Mouse (Mus musculus): ENCODE results near the gene Clec18a. TPM values are rescaled to one million over a fixed set of nuclear protein-coding genes. Genes with fewer than 3 reads are reported as not detected.

Gene Clec18a
- total and polyA plus RNA-seq, 3 experiments: not detected

- H3K27ac ChIP-seq (ENCODE audit: control insufficient read depth, low read depth, low read length): no peak overlapping the region
- DNase-seq (ENCODE audit: low read depth, low spot score): peak; percentile 45
These were observed 43.5 kb downstream of the Clec18a start for GRCm38 (mm10) chr8:111048694-111049093.

DNA sequence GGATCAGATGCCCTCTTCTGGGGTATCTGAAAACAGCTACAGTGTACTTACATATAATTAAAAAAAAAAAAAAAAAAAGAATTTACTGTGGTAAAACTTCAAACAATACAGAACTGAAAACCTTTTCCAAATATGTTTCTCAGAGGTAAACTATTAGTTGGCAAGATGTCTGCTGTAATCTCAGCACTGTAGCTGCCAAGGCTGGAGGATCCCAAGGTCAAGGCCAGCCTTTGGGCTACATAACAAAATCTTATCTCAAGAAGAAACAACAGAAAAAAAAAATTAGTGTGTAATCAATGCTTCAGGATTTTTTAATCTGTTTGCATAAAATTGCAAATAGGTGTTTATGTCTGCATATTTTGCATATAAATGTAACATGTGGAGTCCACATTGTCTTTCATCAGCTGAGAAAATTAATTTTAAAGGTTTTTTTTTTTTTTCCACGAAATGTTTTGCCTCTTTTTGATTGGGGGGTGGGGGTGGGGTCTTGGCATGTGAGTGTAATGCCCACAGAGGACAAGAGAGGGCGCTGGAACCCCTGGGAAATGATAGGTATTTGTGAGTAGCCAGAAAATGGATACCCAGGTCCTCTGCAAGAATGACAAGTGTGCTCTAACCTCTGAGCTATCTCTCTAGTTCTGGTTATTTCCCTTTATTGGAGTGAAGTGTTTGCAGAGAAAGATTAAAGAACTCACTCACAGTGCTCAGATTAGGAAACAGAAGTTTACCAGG is 48.1 kb downstream of the Clec18a start:
- Histone ChIP-seq H3K4me1 (ENCODE audit: control insufficient read depth in 1 of 2, insufficient read depth in 2 of 2, low read length in 2 of 2) (no peaks in the 10 kb centered on the region), H3K27ac (ENCODE audit: control insufficient read depth, low read depth, low read length) (no peak overlapping the region), H3K36me3 (ENCODE audit: control insufficient read depth in 1 of 2, insufficient read depth in 2 of 2, low read length in 2 of 2) (peaks cover 0 to 78% of the 10 kb centered on the region in 2 experiments; a peak in 3 of 4 replicates), H3K9ac (ENCODE audit: control insufficient read depth, low read depth, low read length, poor library complexity, severe bottlenecking) (no peak overlapping the region), H3K9me3 (replicated peaks; ENCODE audit: insufficient read depth, low read length) (no peaks in the 10 kb centered on the region), H3K27me3 (ENCODE audit: control insufficient read depth in 1 of 2, insufficient read depth in 2 of 2, low read length in 2 of 2) (no peaks in the 10 kb centered on the region), H3K79me2 (ENCODE audit: control insufficient read depth, insufficient read depth, low read length, poor library complexity) (peaks cover 7% of the 10 kb centered on the region; the same call in 1 of the 2 replicates), H3K4me3 (ENCODE audit: control insufficient read depth in 1 of 2, insufficient read depth in 1 of 2, low read depth in 2 of 2, low read length in 2 of 2) (no peak overlapping the region)
- TF ChIP-seq SMC3 (IDR thresholded peaks at IDR 0.05; ENCODE audit: low read depth, low read length) (peak; percentile 34; the same call in 1 of the 2 replicates), GABPA (IDR thresholded peaks at IDR 0.05; ENCODE audit: low read depth, low read length) (no peak), SIN3A (IDR thresholded peaks at IDR 0.05; ENCODE audit: low read length) (peak; percentile 45; the same call in 1 of the 2 replicates), CTCF (IDR thresholded peaks at IDR 0.05 in 2 of 3, conservative IDR thresholded peaks at IDR 0.05 in 1 of 3; ENCODE audit: control insufficient read depth in 1 of 3, insufficient read depth in 1 of 3, low read depth in 2 of 3, low read length in 3 of 3, poor library complexity in 1 of 3, severe bottlenecking in 1 of 3) (peak; percentile 53 to 57 (median 55)), RAD21 (IDR thresholded peaks at IDR 0.05; ENCODE audit: low read depth, low read length) (peak; percentile 5; the same call in 1 of the 2 replicates)
- DNase-seq (ENCODE audit: low read depth, low spot score): peak; percentile 50

More at GRCm38 (mm10) chr8:111048694-111049093, 43.5 kb downstream of the Clec18a start:
- H3K4me1 ChIP-seq (ENCODE audit: control insufficient read depth in 1 of 2, insufficient read depth in 2 of 2, low read length in 2 of 2): no peaks in the 10 kb centered on the region
- H3K79me2 ChIP-seq (ENCODE audit: control insufficient read depth, insufficient read depth, low read length, poor library complexity): 0 out of 2 replicates have a peak, but pooled peaks cover 3% of the 10 kb centered on the region
- TF ChIP-seq CTCF (IDR thresholded peaks at IDR 0.05 in 2 of 3, conservative IDR thresholded peaks at IDR 0.05 in 1 of 3; ENCODE audit: control insufficient read depth in 1 of 3, insufficient read depth in 1 of 3, low read depth in 2 of 3, low read length in 3 of 3, poor library complexity in 1 of 3, severe bottlenecking in 1 of 3): peak in 1 of 3 experiments; percentile 25; a peak in 1 of 6 replicates
- TF ChIP-seq ZNF384 (IDR thresholded peaks at IDR 0.05; ENCODE audit: low read depth, low read length): peak; percentile 74
- TF ChIP-seq SMC3 (IDR thresholded peaks at IDR 0.05; ENCODE audit: low read depth, low read length): no peak
- H3K36me3 ChIP-seq (ENCODE audit: control insufficient read depth in 1 of 2, insufficient read depth in 2 of 2, low read length in 2 of 2): peaks cover 0 to 64% of the 10 kb centered on the region in 2 experiments; a peak in 2 of 4 replicates
- no peak overlapping the region for H3K4me3 ChIP-seq (ENCODE audit: control insufficient read depth in 1 of 2, insufficient read depth in 1 of 2, low read depth in 2 of 2, low read length in 2 of 2)
- H3K9me3 ChIP-seq (replicated peaks; ENCODE audit: insufficient read depth, low read length): no peaks in the 10 kb centered on the region
- H3K27me3 ChIP-seq (ENCODE audit: control insufficient read depth in 1 of 2, insufficient read depth in 2 of 2, low read length in 2 of 2): no peaks in the 10 kb centered on the region
- H3K9ac ChIP-seq (ENCODE audit: control insufficient read depth, low read depth, low read length, poor library complexity, severe bottlenecking): no peak overlapping the region

- H3K4me1 ChIP-seq (ENCODE audit: control insufficient read depth in 1 of 2, insufficient read depth in 2 of 2, low read length in 2 of 2): no peaks in the 10 kb centered on the region
- no peak for TF ChIP-seq MAZ (IDR thresholded peaks at IDR 0.05; ENCODE audit: low read depth, low read length)
- TF ChIP-seq POLR2AphosphoS5 (IDR thresholded peaks at IDR 0.05; ENCODE audit: borderline replicate concordance, low read depth, low read length): no peak
- TF ChIP-seq POLR2AphosphoS2 (IDR thresholded peaks at IDR 0.05; ENCODE audit: low read length): no peak
- no peak for TF ChIP-seq MEF2A (IDR thresholded peaks at IDR 0.05; ENCODE audit: extremely low read depth, insufficient replicate concordance, low read depth, low read length, poor library complexity, severe bottlenecking)
- TF ChIP-seq ZMIZ1 (IDR thresholded peaks at IDR 0.05; ENCODE audit: low read depth, low read length): no peak
- TF ChIP-seq SIN3A (IDR thresholded peaks at IDR 0.05; ENCODE audit: low read length): no peak
- no peak for TF ChIP-seq CHD2 (IDR thresholded peaks at IDR 0.05; ENCODE audit: low read length)
- no peak for TF ChIP-seq JUND (IDR thresholded peaks at IDR 0.05; ENCODE audit: low read depth, low read length)
- TF ChIP-seq SMC3 (IDR thresholded peaks at IDR 0.05; ENCODE audit: low read depth, low read length): no peak
- TF ChIP-seq RAD21 (IDR thresholded peaks at IDR 0.05; ENCODE audit: low read depth, low read length): no peak
- no peak for TF ChIP-seq MAX (IDR thresholded peaks at IDR 0.05; ENCODE audit: low read length)
- TF ChIP-seq NELFE (IDR thresholded peaks at IDR 0.05; ENCODE audit: low read depth, low read length): no peak
- no peaks in the 10 kb centered on the region for H3K27me3 ChIP-seq (ENCODE audit: control insufficient read depth in 1 of 2, insufficient read depth in 2 of 2, low read length in 2 of 2)
- H3K9ac ChIP-seq (ENCODE audit: control insufficient read depth, low read depth, low read length, poor library complexity, severe bottlenecking): no peak overlapping the region
- H3K79me2 ChIP-seq (ENCODE audit: control insufficient read depth, insufficient read depth, low read length, poor library complexity): peaks cover 16% of the 10 kb centered on the region
- no peak for DNase-seq (ENCODE audit: low read depth, low spot score)
- no peak overlapping the region for H3K4me3 ChIP-seq (ENCODE audit: control insufficient read depth in 1 of 2, insufficient read depth in 1 of 2, low read depth in 2 of 2, low read length in 2 of 2)
- H3K9me3 ChIP-seq (replicated peaks; ENCODE audit: insufficient read depth, low read length): no peaks in the 10 kb centered on the region
- H3K36me3 ChIP-seq (ENCODE audit: control insufficient read depth in 1 of 2, insufficient read depth in 2 of 2, low read length in 2 of 2): peaks cover 1 to 78% of the 10 kb centered on the region in 2 experiments
- no peak overlapping the region for H3K27ac ChIP-seq (ENCODE audit: control insufficient read depth, low read depth, low read length)
These were observed 49.7 kb downstream of the Clec18a start for GRCm38 (mm10) chr8:111042546-111042945.

Data from MEL (cell line).